Mouse (Mus musculus) colon, adult 2 months (tissue): ENCODE data around the gene D6Ertd527e. TPM values are rescaled to one million over a fixed set of nuclear protein-coding genes. Genes with fewer than 3 reads are reported as not detected.

Source experiments
- polyA plus RNA-seq: library from polyadenylated mRNA; depleted of rRNA; stranded (reverse); fragments of >200 nt; gene quantifications from 2 replicates; pipeline ENCODE4 v1.2.3, GENCODE M21; 2012; rRNA removed

Gene D6Ertd527e
- 2.5 and 3.3 TPM in 2 replicates for polyA plus RNA-seq

GRCm38 (mm10) chr6:87104123-87104796, at the start of gene D6Ertd527e:
Gene D6Ertd527e, plus strand, starts transcription at chr6:87104746.

Other genes with a start within 250 kb of the D6Ertd527e start
- 81.1 and 122 TPM in 2 replicates for gene Nfu1, start 95.5 kb upstream of the D6Ertd527e start, polyA plus RNA-seq
- 92.6 and 94.9 TPM in 2 replicates for gene Gfpt1, start 61.9 kb upstream of the D6Ertd527e start, polyA plus RNA-seq
- 7.6 and 7.9 TPM in 2 replicates for gene Antxr1, start 231.1 kb downstream of the D6Ertd527e start, polyA plus RNA-seq
- not detected in 2 replicates for gene Gkn1, start 246.2 kb downstream of the D6Ertd527e start, polyA plus RNA-seq